Mouse (Mus musculus): ENCODE results near the gene Gif. TPM values are rescaled to one million over a fixed set of nuclear protein-coding genes. Genes with fewer than 3 reads are reported as not detected.

Gif gene
- polyA plus RNA-seq (2015; fragmentation: Nextera tagmentation; extraction: Ambion mirVana): not detected in 2 replicates

DNA sequence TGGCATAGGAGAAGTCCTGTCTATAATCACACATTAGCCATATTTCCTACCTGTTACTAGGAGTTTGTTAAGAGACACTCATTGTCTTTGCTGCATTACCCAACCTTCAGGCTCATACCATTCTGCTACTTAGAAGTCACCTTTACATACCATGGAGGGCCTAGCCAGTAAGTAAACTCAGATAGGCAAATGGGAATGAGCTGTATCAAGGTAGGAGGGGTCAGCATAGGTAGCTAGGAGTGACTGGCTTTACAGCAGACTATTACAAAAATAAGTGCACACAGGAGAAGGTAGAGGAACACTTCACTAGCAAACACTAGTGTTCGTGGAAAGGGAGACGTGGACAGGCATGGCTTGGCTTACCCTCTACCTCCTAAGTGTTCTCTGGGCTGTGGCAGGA is at the start of gene Gif:
Gene Gif, plus strand, starts transcription at position 257 of the 400 bp plus-strand sequence.
- Histone ChIP-seq H3K4me3 (ENCODE audit: low read depth, low read length) (no peak within 1 kb of the TSS), H3K9me3 (ENCODE audit: control insufficient read depth) (no peaks in the 10 kb centered on the region), H3K27ac (ENCODE audit: low read depth, low read length) (no peak within 1 kb of the TSS), H3K27me3 (replicated peaks; ENCODE audit: control insufficient read depth, insufficient read depth, low read length) (no peaks in the 10 kb centered on the region), H3K4me1 (replicated peaks; ENCODE audit: control insufficient read depth, insufficient read depth, low read length) (no peaks in the 10 kb centered on the region), H3K4me2 (replicated peaks; ENCODE audit: low read depth) (no peak within 1 kb of the TSS), H3K36me3 (ENCODE audit: control insufficient read depth, insufficient read depth) (no peaks in the 10 kb centered on the region), H3K9ac (ENCODE audit: low read depth, low read length) (no peak within 1 kb of the TSS)
- WGBS: 85% methylated on average over 2 of the region's 2 CpGs
- TF ChIP-seq CTCF (IDR thresholded peaks at IDR 0.05; ENCODE audit: low read depth): no peak
- no peak for ATAC-seq

DNA sequence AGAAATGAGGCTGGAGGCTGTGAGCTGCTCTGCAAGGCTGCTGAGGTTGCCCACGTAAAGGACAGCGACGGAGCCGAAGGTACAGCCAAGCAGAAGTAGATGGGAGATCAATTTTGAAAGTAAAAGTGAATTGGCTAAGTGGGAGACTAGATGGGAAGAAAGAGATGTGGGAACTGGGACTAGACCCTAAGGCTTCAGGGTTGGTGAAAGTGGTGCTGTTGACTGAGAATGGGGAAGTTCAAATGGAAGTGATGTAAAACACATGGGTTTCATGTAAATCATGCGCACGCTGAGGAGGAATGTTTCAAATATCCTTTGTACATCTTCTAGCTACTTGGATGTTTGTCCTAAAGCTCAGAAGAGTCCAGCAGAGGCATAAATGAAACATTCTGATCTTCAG is 49.0 kb upstream of the Gif start:
- TF ChIP-seq CTCF (IDR thresholded peaks at IDR 0.05; ENCODE audit: low read depth): no peak
- no peaks in the 10 kb centered on the region for H3K27me3 ChIP-seq (replicated peaks; ENCODE audit: control insufficient read depth, insufficient read depth, low read length)
- no peak overlapping the region for H3K4me3 ChIP-seq (ENCODE audit: low read depth, low read length)
- 90% methylated on average over 6 of the region's 6 CpGs for WGBS
- H3K4me2 ChIP-seq (replicated peaks; ENCODE audit: low read depth): no peak overlapping the region
- H3K9me3 ChIP-seq (ENCODE audit: control insufficient read depth): no peaks in the 10 kb centered on the region
- no peaks in the 10 kb centered on the region for H3K36me3 ChIP-seq (ENCODE audit: control insufficient read depth, insufficient read depth)
- H3K4me1 ChIP-seq (replicated peaks; ENCODE audit: control insufficient read depth, insufficient read depth, low read length): no peaks in the 10 kb centered on the region
- no peak overlapping the region for H3K9ac ChIP-seq (ENCODE audit: low read depth, low read length)
- H3K27ac ChIP-seq (ENCODE audit: low read depth, low read length): no peak overlapping the region
- ATAC-seq: no peak

DNA sequence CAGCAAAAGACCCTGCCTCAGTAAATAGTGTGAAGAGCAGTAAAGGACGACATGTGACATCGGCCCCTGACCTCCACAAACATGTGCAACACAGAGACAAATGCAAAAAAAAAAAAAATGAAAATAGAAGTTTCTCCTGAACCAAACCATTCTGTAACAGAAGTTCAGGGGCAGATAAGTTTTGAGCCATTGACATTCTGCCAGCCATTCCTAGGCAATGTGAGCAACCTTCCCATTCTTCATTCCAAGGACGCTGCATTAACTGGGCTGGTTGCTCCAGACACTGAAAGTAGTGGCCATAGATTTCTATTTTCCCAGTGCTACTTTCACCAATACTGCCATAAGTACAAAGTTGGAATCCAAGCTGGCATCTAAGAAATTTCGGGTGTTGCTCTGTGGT is 34.9 kb upstream of the Gif start:
- Histone ChIP-seq H3K4me2 (replicated peaks; ENCODE audit: low read depth) (no peak overlapping the region), H3K4me3 (ENCODE audit: low read depth, low read length) (no peak overlapping the region), H3K9me3 (ENCODE audit: control insufficient read depth) (no peaks in the 10 kb centered on the region), H3K27me3 (replicated peaks; ENCODE audit: control insufficient read depth, insufficient read depth, low read length) (no peaks in the 10 kb centered on the region), H3K27ac (ENCODE audit: low read depth, low read length) (no peak overlapping the region), H3K36me3 (ENCODE audit: control insufficient read depth, insufficient read depth) (no peaks in the 10 kb centered on the region), H3K9ac (ENCODE audit: low read depth, low read length) (no peak overlapping the region), H3K4me1 (replicated peaks; ENCODE audit: control insufficient read depth, insufficient read depth, low read length) (no peaks in the 10 kb centered on the region)
- ATAC-seq: no peak
- TF ChIP-seq CTCF (IDR thresholded peaks at IDR 0.05; ENCODE audit: low read depth): no peak
- 83% methylated on average over 4 of the region's 4 CpGs for WGBS

DNA sequence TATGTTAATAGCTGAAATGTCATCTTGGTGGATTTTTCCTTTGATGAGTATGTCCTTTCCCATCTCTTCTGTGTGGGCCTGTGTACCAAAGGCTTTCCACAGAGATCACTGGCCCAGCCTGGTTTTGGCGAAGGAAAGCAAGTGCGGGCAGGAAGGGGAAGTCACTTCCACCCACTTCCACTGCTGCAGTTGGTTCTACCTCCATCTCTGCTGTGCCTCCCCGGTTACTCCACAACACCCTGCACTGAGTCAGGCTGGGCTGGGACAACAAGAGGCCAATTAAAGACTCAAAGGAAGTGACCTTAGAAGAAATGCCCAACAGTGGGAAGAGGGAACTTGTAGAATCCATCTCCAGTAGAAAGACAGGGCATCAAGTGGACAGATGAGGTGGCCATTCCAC is 27.3 kb upstream of the Gif start:
- H3K4me2 ChIP-seq (replicated peaks; ENCODE audit: low read depth): no peak overlapping the region
- no peaks in the 10 kb centered on the region for H3K36me3 ChIP-seq (ENCODE audit: control insufficient read depth, insufficient read depth)
- H3K27ac ChIP-seq (ENCODE audit: low read depth, low read length): no peak overlapping the region
- no peak for ATAC-seq
- H3K4me3 ChIP-seq (ENCODE audit: low read depth, low read length): no peak overlapping the region
- H3K27me3 ChIP-seq (replicated peaks; ENCODE audit: control insufficient read depth, insufficient read depth, low read length): no peaks in the 10 kb centered on the region
- H3K9me3 ChIP-seq (ENCODE audit: control insufficient read depth): no peaks in the 10 kb centered on the region
- 79% methylated on average over 3 of the region's 3 CpGs for WGBS
- no peak overlapping the region for H3K9ac ChIP-seq (ENCODE audit: low read depth, low read length)
- no peak for TF ChIP-seq CTCF (IDR thresholded peaks at IDR 0.05; ENCODE audit: low read depth)
- H3K4me1 ChIP-seq (replicated peaks; ENCODE audit: control insufficient read depth, insufficient read depth, low read length): no peaks in the 10 kb centered on the region

DNA sequence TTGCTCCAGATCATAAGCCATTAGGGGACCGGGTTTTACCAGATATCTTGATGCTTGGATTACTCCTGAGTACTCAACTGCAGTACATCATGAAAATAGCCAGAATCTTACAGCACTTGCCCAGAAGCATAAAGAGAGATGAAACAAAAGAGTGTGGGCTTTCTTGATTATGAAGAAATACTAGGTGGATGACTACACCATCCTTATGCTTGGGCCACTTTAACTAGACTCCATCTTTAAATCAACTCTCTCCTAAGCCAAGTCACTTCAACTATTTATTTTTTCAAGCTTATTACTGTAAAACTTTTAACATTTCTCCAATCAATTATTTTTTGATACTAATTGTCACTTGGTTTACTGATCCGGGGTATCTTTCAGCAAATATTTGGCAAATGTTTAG is 23.5 kb upstream of the Gif start:
- WGBS: 57% methylated on average over 2 of the region's 2 CpGs
- no peaks in the 10 kb centered on the region for H3K36me3 ChIP-seq (ENCODE audit: control insufficient read depth, insufficient read depth)
- no peak for ATAC-seq

DNA sequence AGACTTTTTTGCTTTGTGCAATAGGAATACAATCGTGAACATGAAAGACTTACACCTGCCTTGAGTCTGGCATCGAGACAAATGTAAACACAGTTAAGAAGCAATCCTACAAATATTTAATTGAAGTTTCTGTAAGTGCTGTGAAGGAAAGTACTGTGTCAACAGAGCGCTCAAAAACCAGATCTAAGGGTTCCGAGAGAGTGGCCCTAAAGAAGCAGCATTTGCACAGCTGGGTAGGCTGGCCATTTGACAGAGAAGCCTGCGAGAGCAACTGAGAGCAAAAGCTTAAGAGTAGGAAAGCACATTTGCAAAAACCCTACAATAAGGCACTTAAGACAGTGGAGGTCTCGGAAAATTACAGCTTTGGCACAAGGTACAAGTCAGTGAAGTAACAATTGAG is 23.1 kb upstream of the Gif start:
- Histone ChIP-seq H3K9me3 (ENCODE audit: control insufficient read depth) (no peaks in the 10 kb centered on the region), H3K27me3 (replicated peaks; ENCODE audit: control insufficient read depth, insufficient read depth, low read length) (no peaks in the 10 kb centered on the region), H3K4me3 (ENCODE audit: low read depth, low read length) (no peak overlapping the region), H3K4me2 (replicated peaks; ENCODE audit: low read depth) (no peak overlapping the region), H3K36me3 (ENCODE audit: control insufficient read depth, insufficient read depth) (no peaks in the 10 kb centered on the region), H3K27ac (ENCODE audit: low read depth, low read length) (no peak overlapping the region), H3K4me1 (replicated peaks; ENCODE audit: control insufficient read depth, insufficient read depth, low read length) (no peaks in the 10 kb centered on the region), H3K9ac (ENCODE audit: low read depth, low read length) (no peak overlapping the region)
- no peak for TF ChIP-seq CTCF (IDR thresholded peaks at IDR 0.05; ENCODE audit: low read depth)
- WGBS: 38% methylated on average over 6 of the region's 6 CpGs
- no peak for ATAC-seq

More for the DNA sequence above, 23.5 kb upstream of the Gif start:
- TF ChIP-seq CTCF (IDR thresholded peaks at IDR 0.05; ENCODE audit: low read depth): no peak
- Histone ChIP-seq H3K9me3 (ENCODE audit: control insufficient read depth) (no peaks in the 10 kb centered on the region), H3K9ac (ENCODE audit: low read depth, low read length) (no peak overlapping the region), H3K27me3 (replicated peaks; ENCODE audit: control insufficient read depth, insufficient read depth, low read length) (no peaks in the 10 kb centered on the region), H3K4me3 (ENCODE audit: low read depth, low read length) (no peak overlapping the region), H3K27ac (ENCODE audit: low read depth, low read length) (no peak overlapping the region), H3K4me1 (replicated peaks; ENCODE audit: control insufficient read depth, insufficient read depth, low read length) (no peaks in the 10 kb centered on the region), H3K4me2 (replicated peaks; ENCODE audit: low read depth) (no peak overlapping the region)

DNA sequence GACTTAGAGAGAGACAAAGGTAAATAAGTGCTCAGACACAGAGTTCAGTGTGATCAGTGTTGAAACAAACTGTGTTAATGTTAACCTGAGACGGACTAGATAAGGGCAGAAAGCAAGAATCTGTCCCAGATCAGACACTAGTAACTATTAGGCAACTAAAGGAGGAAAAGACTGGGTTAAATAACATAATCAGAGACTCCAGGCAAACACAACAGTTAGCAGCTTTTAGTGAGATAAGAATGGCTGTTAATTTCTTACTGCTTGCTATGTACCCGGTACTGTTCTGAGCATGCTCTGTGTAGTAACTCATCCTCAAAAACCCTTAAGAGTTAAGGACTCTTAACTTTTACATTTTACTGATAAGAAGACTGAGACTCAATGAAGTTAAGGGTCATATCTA is 21.4 kb upstream of the Gif start:
- TF ChIP-seq CTCF (IDR thresholded peaks at IDR 0.05; ENCODE audit: low read depth): no peak
- no peak overlapping the region for H3K4me3 ChIP-seq (ENCODE audit: low read depth, low read length)
- 44% methylated on average over 2 of the region's 2 CpGs for WGBS
- no peaks in the 10 kb centered on the region for H3K27me3 ChIP-seq (replicated peaks; ENCODE audit: control insufficient read depth, insufficient read depth, low read length)
- no peak overlapping the region for H3K9ac ChIP-seq (ENCODE audit: low read depth, low read length)
- H3K36me3 ChIP-seq (ENCODE audit: control insufficient read depth, insufficient read depth): no peaks in the 10 kb centered on the region
- H3K4me2 ChIP-seq (replicated peaks; ENCODE audit: low read depth): no peak overlapping the region
- H3K27ac ChIP-seq (ENCODE audit: low read depth, low read length): no peak overlapping the region
- H3K9me3 ChIP-seq (ENCODE audit: control insufficient read depth): no peaks in the 10 kb centered on the region
- no peaks in the 10 kb centered on the region for H3K4me1 ChIP-seq (replicated peaks; ENCODE audit: control insufficient read depth, insufficient read depth, low read length)
- ATAC-seq: no peak
